Mouse (Mus musculus) neural tube, embryonic 14.5 days (tissue): Measurements from ENCODE around the gene Sf3b1. TPM values are rescaled to one million over a fixed set of nuclear protein-coding genes. Genes with fewer than 3 reads are reported as not detected.

ENCODE experiments used
- ATAC-seq: fragments of 200-750 bp; cut with Nextera tagmentation; 2 replicates; pipeline ENCODE4 v1.8.0; 2017; ENCODE audit warnings: low read depth, mild to moderate bottlenecking, moderate TSS enrichment, moderate library complexity
- H3K27ac ChIP-seq: fragments of 300-500 bp; sonication (generic); 2 replicates; pipeline ENCODE4 v1.5.1; 2014; ENCODE audit warnings: low read depth, mild to moderate bottlenecking, control low read depth, low read length, moderate library complexity, mixed read lengths
- H3K27me3 ChIP-seq: fragments of 300-500 bp; sonication (generic); 2 replicates; pipeline ENCODE4 v1.6.1; 2014; ENCODE audit warnings: low read length; ENCODE audit not compliant: control insufficient read depth, insufficient read depth
- H3K36me3 ChIP-seq: fragments of 300-500 bp; sonication (generic); 2 replicates; pipeline ENCODE4 v1.6.1; 2014; ENCODE audit warnings: low read length, mixed read lengths; ENCODE audit not compliant: control insufficient read depth, insufficient read depth
- H3K4me1 ChIP-seq: fragments of 300-500 bp; sonication (generic); 2 replicates; pipeline ENCODE4 v1.6.1; 2014; ENCODE audit warnings: low read length; ENCODE audit not compliant: control insufficient read depth, insufficient read depth
- H3K4me2 ChIP-seq: fragments of 300-500 bp; sonication (generic); 2 replicates; pipeline ENCODE4 v1.6.1; 2014; ENCODE audit warnings: mild to moderate bottlenecking, low read depth, low read length, control low read depth
- H3K4me3 ChIP-seq: fragments of 300-500 bp; sonication (generic); 2 replicates; pipeline ENCODE4 v1.5.1; 2014; ENCODE audit warnings: low read depth, low read length, control low read depth, mixed read lengths
- H3K9ac ChIP-seq: fragments of 300-500 bp; sonication (generic); replicated peaks from 2 replicates; pipeline ENCODE4 v1.6.1; 2014; ENCODE audit warnings: low read depth, mild to moderate bottlenecking, control low read depth, low read length, mixed read lengths
- H3K9me3 ChIP-seq: fragments of 300-500 bp; sonication (generic); 2 replicates; pipeline ENCODE4 v1.6.1; 2016; ENCODE audit warnings: low read length; ENCODE audit not compliant: control insufficient read depth
- WGBS: fragments of 180-500 bp; shearing (Covaris S2); extraction: QIAGEN DNeasy Blood & Tissue Kit; methylation state at CpG from one replicate; pipeline ENCODE4 v1.1.7; 2014; 5-methylcytosine and 5-hydroxymethylcytosine counted together
- polyA plus RNA-seq: library from polyadenylated mRNA; unstranded; fragments of >200 nt; fragmentation: Nextera tagmentation; extraction: Ambion mirVana; gene quantifications from 2 replicates; pipeline ENCODE4 v1.2.1, GENCODE M21; 2014

Gene Sf3b1
- polyA plus RNA-seq, 1 experiment from 2014 or later, result 332 TPM

DNA sequence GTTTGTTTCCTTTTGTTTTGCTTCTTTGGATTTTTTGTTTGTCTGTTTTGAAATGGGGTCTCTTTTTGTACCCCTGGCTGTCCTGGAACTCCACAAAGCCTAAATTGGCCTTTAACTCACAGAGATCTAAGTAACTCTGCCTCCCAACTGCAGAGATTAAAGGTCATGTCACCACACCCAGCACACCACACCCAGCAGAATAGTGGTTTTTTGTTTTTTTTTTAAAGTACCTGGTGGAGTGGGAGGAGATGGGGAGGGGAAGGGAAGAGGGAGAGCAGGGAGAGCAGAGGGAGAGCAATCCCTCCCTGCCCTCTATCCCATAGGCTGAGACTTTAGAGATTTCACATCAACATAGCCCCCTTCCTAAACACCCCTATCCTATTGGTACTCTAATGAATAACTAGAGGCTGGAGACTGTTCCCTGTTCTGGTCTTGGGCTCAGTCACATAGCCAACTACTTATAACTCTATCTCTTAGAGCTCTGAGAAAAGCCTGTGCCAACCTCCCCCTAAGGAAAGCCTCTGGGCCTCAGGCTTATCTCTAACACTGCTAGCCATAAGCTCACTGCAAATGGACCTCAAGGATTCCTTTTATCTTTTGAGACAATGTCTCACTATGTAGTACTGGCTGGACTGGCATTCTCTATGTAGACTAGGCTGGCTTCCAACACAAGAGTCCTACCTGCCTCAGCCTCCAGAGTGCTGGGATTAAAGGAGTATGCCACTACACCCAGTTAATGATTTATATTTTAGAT, 3.9 kb upstream of the Sf3b1 start:
- Histone ChIP-seq H3K4me2 (no peak overlapping the region), H3K9me3 (no peaks in the 10 kb centered on the region), H3K27ac (no peak overlapping the region), H3K27me3 (no peaks in the 10 kb centered on the region; the same call in 1 of the 2 replicates), H3K4me3 (no peak overlapping the region), H3K4me1 (no peaks in the 10 kb centered on the region), H3K9ac (no peak overlapping the region), H3K36me3 (no peaks in the 10 kb centered on the region)
- no peak for ATAC-seq

DNA sequence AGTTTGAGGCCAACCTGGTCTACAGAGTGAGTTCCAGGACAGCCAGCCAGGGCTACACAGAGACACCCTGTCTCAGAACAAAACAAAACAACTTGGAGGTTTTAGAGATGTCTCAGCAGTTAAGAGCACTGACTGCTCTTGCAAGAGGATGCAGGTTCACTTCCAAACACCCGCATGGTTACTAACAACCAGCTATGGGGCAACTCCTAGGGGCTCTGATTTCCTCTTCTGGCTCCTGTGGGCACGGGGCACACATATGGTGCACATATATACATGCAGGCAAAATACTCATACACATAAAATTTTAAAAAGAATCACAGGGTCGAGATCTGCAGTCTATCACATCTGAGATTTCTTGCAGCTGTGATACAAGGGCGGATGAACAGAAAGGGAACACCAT, 2.2 kb upstream of the Sf3b1 start:
- Histone ChIP-seq H3K36me3 (no peaks in the 10 kb centered on the region), H3K9me3 (no peaks in the 10 kb centered on the region), H3K4me2 (no peak overlapping the region), H3K9ac (no peak overlapping the region), H3K4me3 (no peak overlapping the region), H3K4me1 (peaks cover 8% of the 10 kb centered on the region), H3K27ac (no peak overlapping the region), H3K27me3 (no peaks in the 10 kb centered on the region; the same call in 1 of the 2 replicates)
- 80% methylated on average over 4 of the region's 4 CpGs for WGBS
- ATAC-seq, result no peak

DNA sequence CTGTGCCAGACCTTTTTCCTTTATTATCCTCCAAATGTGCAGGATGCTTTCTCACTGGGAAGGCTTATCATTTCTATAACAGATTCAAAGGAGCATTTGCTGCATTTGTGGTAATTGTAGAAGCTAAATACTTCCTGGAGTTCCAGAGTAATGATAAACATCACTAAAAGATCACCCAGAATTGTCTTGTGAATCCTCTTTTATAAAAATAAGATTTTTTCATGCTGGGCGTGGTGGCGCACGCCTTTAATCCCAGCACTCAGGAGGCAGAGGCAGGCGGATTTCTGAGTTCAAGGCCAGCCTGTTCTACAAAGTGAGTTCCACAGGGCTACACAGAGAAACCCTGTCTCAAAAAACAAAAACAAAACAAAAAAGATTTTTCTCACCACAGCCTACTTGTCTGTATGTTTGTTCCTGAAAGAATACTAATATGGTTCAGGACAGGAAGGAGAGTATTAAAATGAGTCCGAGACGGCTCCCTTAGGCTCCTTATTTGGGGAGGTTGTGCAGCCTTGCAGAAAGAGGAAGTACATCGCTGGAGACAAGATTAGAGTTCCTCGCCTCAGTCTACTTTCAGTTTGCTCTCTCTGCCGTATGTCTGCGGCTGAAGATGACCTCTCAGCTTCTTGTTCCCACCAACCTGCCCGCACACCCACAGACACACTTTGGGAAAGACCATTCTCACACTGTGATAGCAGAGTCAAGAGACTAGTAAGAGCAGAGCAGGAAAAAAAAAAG, 1.4 kb upstream of the Sf3b1 start:
- ATAC-seq, result no peak
- Histone ChIP-seq H3K4me3 (no peak overlapping the region), H3K9ac (no peak overlapping the region), H3K27me3 (no peaks in the 10 kb centered on the region; the same call in 1 of the 2 replicates), H3K4me2 (no peak overlapping the region), H3K36me3 (no peaks in the 10 kb centered on the region), H3K4me1 (peaks cover 8% of the 10 kb centered on the region), H3K27ac (no peak overlapping the region), H3K9me3 (no peaks in the 10 kb centered on the region)
- WGBS, result 89% methylated on average over 11 of the region's 11 CpGs

DNA sequence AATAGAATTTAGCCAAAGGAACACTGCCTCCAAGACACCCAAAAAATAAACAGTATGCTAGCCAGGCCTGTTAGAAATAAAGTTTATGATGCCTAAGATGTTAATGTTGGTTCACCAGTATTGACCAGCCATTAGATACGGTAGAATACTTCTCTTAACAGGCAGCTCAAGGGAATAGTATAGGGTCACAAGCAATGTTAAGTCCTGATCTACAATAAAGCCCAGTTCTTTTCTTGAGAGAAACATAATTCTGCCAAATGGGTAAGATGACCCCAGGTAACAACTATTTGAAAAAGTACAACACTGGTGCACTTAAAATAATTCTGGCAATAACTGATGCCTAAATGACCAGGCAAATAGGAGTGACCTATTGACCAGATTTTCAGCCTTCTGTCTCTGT, 685 bp upstream of the Sf3b1 start:
- Histone ChIP-seq H3K4me3 (peak overlapping the region; percentile 100; the same call in 1 of the 2 replicates), H3K4me2 (peak overlapping the region; percentile 44), H3K9ac (no peak overlapping the region), H3K36me3 (no peaks in the 10 kb centered on the region), H3K27me3 (no peaks in the 10 kb centered on the region; the same call in 1 of the 2 replicates), H3K27ac (no peak overlapping the region), H3K4me1 (peaks cover 8% of the 10 kb centered on the region), H3K9me3 (no peaks in the 10 kb centered on the region)
- peak; percentile 1; the same call in 1 of the 2 replicates for ATAC-seq
- WGBS, result 80% methylated on average over 1 of the region's 1 CpGs

DNA sequence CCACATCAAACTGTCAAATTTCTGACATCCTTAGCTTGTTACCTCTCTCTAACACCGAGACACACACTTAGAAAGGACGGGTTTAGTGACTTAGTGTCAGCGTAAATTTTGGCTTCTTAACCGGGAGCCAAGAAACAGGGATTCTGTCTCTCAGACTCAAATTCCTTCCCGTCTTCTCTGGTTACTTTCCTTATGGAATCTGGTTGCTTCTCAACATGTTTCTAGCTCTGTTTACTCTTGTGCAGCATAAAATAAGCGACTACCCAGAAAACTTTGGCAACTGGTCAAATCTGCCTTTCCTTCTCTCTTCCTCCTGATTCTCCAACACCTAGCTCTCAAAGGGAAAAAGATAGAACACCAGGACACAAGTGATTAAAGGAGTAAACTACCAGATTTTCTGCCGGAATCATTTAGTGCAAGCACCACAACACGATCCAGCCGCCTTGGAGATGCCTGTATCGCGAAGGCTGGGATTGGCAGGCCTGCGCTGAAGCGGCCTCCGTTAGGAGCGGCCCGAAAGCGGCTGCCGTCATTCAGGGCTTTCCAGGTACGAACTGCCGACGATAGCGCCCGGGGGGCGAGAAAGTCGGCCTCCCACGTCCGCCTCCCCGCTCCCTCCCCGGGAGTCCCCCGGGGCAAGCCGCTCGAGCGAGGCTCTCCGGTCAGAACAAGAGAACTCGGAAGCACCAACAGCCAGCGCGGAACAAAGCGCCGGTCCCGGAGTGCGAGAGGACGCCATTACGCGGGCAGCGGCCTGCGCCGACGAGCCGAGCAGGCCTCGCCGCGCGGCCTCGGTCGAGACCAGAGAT, 633 bp downstream of the Sf3b1 start:
- Histone ChIP-seq H3K4me2 (peak overlapping the region; percentile 54), H3K27ac (peak overlapping the region; percentile 94), H3K36me3 (no peaks in the 10 kb centered on the region), H3K4me3 (peak overlapping the region; percentile 100), H3K27me3 (no peaks in the 10 kb centered on the region; the same call in 1 of the 2 replicates), H3K9ac (peak overlapping the region; percentile 97), H3K4me1 (peaks cover 8% of the 10 kb centered on the region), H3K9me3 (no peaks in the 10 kb centered on the region)
- ATAC-seq, result peak; percentile 77
- WGBS, result under 1% methylated on average over 55 of the region's 55 CpGs

DNA sequence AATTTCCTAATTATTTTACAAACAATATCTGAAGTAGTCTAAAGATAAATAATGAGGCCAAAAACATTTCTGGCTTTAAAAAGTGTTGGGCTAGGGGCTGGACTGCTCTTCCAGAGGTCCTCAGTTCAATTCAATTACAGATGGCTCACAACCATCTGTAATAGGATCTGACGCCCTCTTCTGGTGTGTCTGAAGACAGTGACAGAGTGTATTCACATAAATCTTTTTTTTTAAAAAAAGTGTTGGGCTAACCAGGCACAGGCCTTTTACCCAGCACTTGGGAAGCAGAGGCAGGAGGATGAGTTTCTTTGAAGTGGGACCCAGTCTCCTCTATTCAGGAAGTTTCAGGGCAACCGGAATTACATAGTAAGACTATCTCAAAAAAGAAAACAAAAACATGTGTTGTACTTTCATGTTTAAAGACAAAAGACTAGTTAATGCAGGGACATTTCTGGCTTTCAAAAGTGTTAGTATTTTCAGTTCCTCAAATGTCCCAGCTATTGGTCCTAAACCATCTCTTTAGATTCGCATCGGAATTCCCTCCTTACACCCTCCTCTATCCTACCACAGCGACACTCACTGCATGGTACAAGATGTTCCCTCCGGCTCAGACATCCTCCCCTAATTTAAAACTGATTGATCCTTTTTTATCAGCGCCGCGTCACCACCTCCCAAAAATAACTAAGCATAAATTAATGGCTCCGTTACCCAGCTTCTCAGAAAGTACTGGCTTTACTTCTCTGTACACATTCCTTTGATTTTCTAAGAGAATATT, 1.4 kb downstream of the Sf3b1 start:
- H3K27ac ChIP-seq, result no peak overlapping the region
- H3K4me2 ChIP-seq, result peak overlapping the region; percentile 54

DNA sequence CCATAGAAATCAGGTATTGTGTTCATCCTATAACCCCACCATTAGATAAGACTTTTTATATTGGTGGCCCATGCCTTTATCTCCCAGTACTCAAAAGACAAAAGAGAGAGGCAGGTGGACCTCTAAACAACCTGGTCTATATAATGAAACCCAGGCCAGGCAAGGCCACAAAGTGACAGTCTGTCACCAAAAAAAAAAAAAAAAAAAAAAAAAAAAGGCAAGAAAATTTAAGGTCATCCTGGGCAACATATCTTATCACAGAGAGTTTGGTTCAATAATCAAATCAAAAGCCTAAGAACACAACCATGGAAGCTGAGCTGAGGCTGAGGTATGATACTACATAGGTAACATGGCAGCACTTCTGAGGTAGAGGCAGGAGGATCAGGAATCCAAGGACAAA, 5.4 kb downstream of the Sf3b1 start:
- Histone ChIP-seq H3K4me1 (peaks cover 8% of the 10 kb centered on the region), H3K4me3 (no peak overlapping the region), H3K36me3 (peaks cover 15% of the 10 kb centered on the region), H3K9ac (no peak overlapping the region), H3K27ac (no peak overlapping the region), H3K9me3 (no peaks in the 10 kb centered on the region), H3K4me2 (no peak overlapping the region), H3K27me3 (no peaks in the 10 kb centered on the region; the same call in 1 of the 2 replicates)
- ATAC-seq, result no peak

More for the DNA sequence above, 1.4 kb downstream of the Sf3b1 start:
- Histone ChIP-seq H3K9me3 (no peaks in the 10 kb centered on the region), H3K27me3 (no peaks in the 10 kb centered on the region; the same call in 1 of the 2 replicates), H3K36me3 (no peaks in the 10 kb centered on the region), H3K9ac (peak overlapping the region; percentile 97), H3K4me1 (peaks cover 8% of the 10 kb centered on the region), H3K4me3 (peak overlapping the region; percentile 100)
- ATAC-seq, result no peak
- WGBS, result 13% methylated on average over 10 of the region's 10 CpGs

DNA sequence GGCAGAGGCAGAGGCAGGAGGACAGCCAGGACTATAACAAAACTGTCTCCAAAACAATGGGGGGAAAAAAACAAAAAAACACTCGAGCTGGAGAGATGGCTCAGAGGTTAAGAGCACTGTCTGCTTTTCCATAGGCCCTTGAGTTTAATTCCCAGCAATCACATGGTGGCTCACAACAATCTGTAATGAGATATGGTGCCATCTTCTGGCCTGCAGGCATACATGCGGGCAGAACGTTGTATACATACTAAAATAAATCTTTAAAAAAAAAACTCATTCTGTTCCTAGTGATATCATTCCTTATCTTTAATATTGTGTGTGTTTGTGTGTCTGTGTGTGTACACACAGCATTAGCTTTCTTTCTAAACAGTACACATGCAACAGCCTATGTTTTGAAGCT, 14.8 kb downstream of the Sf3b1 start:
- 66% methylated on average over 3 of the region's 3 CpGs for WGBS
- Histone ChIP-seq H3K9me3 (no peaks in the 10 kb centered on the region), H3K4me3 (no peak overlapping the region), H3K36me3 (peaks cover 61% of the 10 kb centered on the region), H3K27ac (no peak overlapping the region), H3K9ac (no peak overlapping the region), H3K4me2 (no peak overlapping the region), H3K4me1 (no peaks in the 10 kb centered on the region), H3K27me3 (no peaks in the 10 kb centered on the region)
- no peak for ATAC-seq
